Mouse (Mus musculus): Measurements from ENCODE around the gene Haghl. TPM values are rescaled to one million over a fixed set of nuclear protein-coding genes. Genes with fewer than 3 reads are reported as not detected.

Gene Haghl
- 149 and 169 TPM in 2 replicates for polyA plus RNA-seq (2015; fragmentation: Nextera tagmentation; extraction: Ambion mirVana)

- Histone ChIP-seq H3K4me2 (ENCODE audit: low read length) (peak within 1 kb of the TSS; percentile 87), H3K9ac (ENCODE audit: low read depth, low read length) (peak within 1 kb of the TSS; percentile 80), H3K27me3 (replicated peaks; ENCODE audit: control insufficient read depth, insufficient read depth, low read length) (no peaks in the 10 kb centered on the region), H3K36me3 (ENCODE audit: control insufficient read depth, insufficient read depth, low read length) (peaks cover 29% of the 10 kb centered on the region), H3K4me1 (ENCODE audit: control insufficient read depth, insufficient read depth, low read depth, low read length) (peaks cover 25% of the 10 kb centered on the region), H3K4me3 (ENCODE audit: low read length) (peak within 1 kb of the TSS; percentile 70), H3K9me3 (ENCODE audit: control insufficient read depth, low read length) (no peaks in the 10 kb centered on the region), H3K27ac (ENCODE audit: low read depth, low read length) (peak within 1 kb of the TSS; percentile 93)
- WGBS: 1% methylated on average over 23 of the region's 23 CpGs
- peak; percentile 86 for ATAC-seq
Measured at GRCm38 (mm10) chr17:25785281-25785745, at the start of gene Haghl. TSS of gene Haghl (minus strand) at chr17:25785673.

DNA sequence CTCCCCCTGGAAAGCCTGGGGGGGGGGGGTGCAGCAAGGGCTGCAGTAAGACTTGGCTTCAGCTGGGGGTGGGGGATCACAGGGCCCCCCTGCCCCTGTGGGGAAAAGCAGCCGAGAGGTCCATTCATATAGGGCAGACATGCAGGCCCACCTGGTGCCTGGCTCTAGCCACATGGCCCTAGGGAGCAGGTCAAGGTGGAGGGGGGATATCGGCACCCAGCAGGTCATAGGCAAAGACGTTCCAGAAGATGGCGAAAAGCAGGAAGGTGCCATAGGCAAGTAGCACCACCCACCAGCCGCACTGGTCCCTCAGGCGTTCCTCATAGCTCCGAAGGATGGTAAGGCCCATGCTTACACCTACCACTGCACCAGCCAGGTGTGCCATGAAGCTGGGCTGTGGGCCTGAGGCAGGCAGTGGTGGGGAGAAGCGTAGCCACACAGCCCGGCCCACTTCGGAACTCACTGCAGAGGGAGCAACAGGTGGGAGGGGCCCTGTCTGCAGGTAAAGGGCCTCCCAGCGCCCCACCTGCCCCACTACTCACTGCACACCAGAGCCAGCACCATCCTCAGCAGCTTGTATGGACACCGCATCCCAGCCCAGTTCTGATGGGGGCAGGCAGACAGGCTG is 49.2 kb upstream of the Haghl start:
- Histone ChIP-seq H3K27ac (ENCODE audit: low read depth, low read length) (no peak overlapping the region; the same call in 1 of the 2 replicates), H3K4me2 (ENCODE audit: low read length) (peak overlapping the region; percentile 78), H3K4me1 (ENCODE audit: control insufficient read depth, insufficient read depth, low read depth, low read length) (peaks cover 70% of the 10 kb centered on the region), H3K9me3 (ENCODE audit: control insufficient read depth, low read length) (no peaks in the 10 kb centered on the region), H3K36me3 (ENCODE audit: control insufficient read depth, insufficient read depth, low read length) (peaks cover 27% of the 10 kb centered on the region), H3K9ac (ENCODE audit: low read depth, low read length) (peak overlapping the region; percentile 77), H3K27me3 (replicated peaks; ENCODE audit: control insufficient read depth, insufficient read depth, low read length) (no peaks in the 10 kb centered on the region), H3K4me3 (ENCODE audit: low read length) (peak overlapping the region; percentile 74; the same call in 1 of the 2 replicates)
- 84% methylated on average over 12 of the region's 12 CpGs for whole genome bisulfite sequencing
- ATAC-seq: no peak

- H3K9me3 ChIP-seq (ENCODE audit: control insufficient read depth, low read length): no peaks in the 10 kb centered on the region
- H3K4me2 ChIP-seq (ENCODE audit: low read length): peak overlapping the region; percentile 78
- no peak for ATAC-seq
- peak overlapping the region; percentile 74 for H3K4me3 ChIP-seq (ENCODE audit: low read length)
- H3K27ac ChIP-seq (ENCODE audit: low read depth, low read length): peak overlapping the region; percentile 98
- 49% methylated on average over 6 of the region's 6 CpGs for WGBS
- H3K27me3 ChIP-seq (replicated peaks; ENCODE audit: control insufficient read depth, insufficient read depth, low read length): no peaks in the 10 kb centered on the region
- peak overlapping the region; percentile 77 for H3K9ac ChIP-seq (ENCODE audit: low read depth, low read length)
- peaks cover 74% of the 10 kb centered on the region for H3K4me1 ChIP-seq (ENCODE audit: control insufficient read depth, insufficient read depth, low read depth, low read length)
- H3K36me3 ChIP-seq (ENCODE audit: control insufficient read depth, insufficient read depth, low read length): peaks cover 21% of the 10 kb centered on the region
Measured at GRCm38 (mm10) chr17:25833961-25834594, 48.6 kb upstream of the Haghl start.

DNA sequence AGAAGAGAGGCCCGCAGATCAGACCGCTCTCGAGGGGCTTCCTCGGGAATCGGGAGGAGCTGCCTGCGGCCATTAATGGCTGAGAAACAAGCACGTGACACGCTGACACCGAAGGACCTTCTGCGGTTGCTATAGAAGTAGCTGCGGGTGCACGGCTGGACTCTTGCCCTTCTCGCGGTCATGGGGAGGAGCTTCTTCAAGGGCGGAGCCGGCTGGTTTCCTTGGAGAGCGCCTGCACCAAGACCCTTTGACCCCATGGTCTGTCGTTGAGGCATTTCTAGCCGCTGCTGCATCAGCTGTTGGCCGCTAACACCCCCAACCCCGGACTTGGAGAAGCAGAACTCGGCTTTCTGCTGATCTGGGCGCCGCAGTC is 47.8 kb upstream of the Haghl start, which contains the start of gene Stub1:
Gene Stub1, minus strand, starts transcription at position 114 of the 373 bp plus-strand sequence.
- under 1% methylated on average over 24 of the region's 24 CpGs for WGBS
- Histone ChIP-seq H3K36me3 (ENCODE audit: control insufficient read depth, insufficient read depth, low read length) (peaks cover 18% of the 10 kb centered on the region), H3K4me3 (ENCODE audit: low read length) (peak within 1 kb of the TSS; percentile 74), H3K27me3 (replicated peaks; ENCODE audit: control insufficient read depth, insufficient read depth, low read length) (no peaks in the 10 kb centered on the region), H3K4me1 (ENCODE audit: control insufficient read depth, insufficient read depth, low read depth, low read length) (peaks cover 77% of the 10 kb centered on the region), H3K4me2 (ENCODE audit: low read length) (peak within 1 kb of the TSS; percentile 78), H3K9ac (ENCODE audit: low read depth, low read length) (peak within 1 kb of the TSS; percentile 77), H3K9me3 (ENCODE audit: control insufficient read depth, low read length) (no peaks in the 10 kb centered on the region), H3K27ac (ENCODE audit: low read depth, low read length) (peak within 1 kb of the TSS; percentile 98)
- peak; percentile 63 for ATAC-seq

DNA sequence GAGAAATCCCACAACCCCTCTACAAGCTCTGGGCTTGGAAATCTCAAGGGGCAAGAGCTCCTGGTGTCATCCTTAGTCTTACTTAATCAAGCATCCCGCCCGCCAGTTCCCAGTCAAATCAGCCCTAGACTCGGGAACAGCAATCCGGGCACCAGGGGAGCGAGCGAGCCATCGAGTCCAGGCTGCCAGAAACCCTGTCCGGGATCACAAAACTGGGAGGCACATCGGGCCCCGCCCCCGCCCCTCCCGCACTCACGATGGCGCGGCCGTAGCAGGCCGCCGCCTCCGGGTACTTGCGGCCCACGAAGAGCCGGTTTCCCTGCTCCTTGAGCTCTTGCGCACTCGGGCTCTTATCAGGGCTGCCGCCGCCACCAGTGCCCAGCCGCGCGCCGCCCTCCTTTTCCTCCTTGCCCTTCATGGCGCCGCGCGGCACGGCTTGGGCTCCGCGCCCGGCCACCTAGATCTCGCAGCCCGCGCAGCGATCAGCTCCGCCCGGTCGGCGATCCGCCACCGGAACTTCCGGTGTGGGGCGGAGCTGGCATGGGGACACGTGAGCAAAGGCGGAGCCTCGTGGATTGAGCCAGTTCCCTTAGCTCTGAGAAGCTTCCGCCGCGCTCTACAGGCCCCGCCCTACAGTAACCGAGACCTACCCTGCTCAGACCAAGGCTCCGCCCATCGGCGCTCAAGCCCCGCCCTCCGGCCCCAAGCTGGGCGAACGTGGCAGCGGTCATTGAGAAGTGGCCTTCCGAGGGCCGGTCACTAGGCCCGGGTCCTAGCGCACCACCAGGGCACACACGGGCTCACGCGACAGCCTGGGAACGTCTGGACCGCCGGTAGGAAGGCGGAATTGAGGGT is 47.2 kb upstream of the Haghl start:
- Histone ChIP-seq H3K4me2 (ENCODE audit: low read length) (peak overlapping the region; percentile 78), H3K9me3 (ENCODE audit: control insufficient read depth, low read length) (no peaks in the 10 kb centered on the region), H3K9ac (ENCODE audit: low read depth, low read length) (peak overlapping the region; percentile 77), H3K36me3 (ENCODE audit: control insufficient read depth, insufficient read depth, low read length) (peaks cover 18% of the 10 kb centered on the region), H3K4me1 (ENCODE audit: control insufficient read depth, insufficient read depth, low read depth, low read length) (peaks cover 75% of the 10 kb centered on the region), H3K27me3 (replicated peaks; ENCODE audit: control insufficient read depth, insufficient read depth, low read length) (no peaks in the 10 kb centered on the region), H3K27ac (ENCODE audit: low read depth, low read length) (peak overlapping the region; percentile 98), H3K4me3 (ENCODE audit: low read length) (peak overlapping the region; percentile 74)
- under 1% methylated on average over 75 of the region's 77 CpGs for WGBS
- peak; percentile 90 for ATAC-seq

GRCm38 (mm10) chr17:25831451-25832281 is 46.2 kb upstream of the Haghl start:
- H3K4me3 ChIP-seq (ENCODE audit: low read length): peak overlapping the region; percentile 74
- peaks cover 71% of the 10 kb centered on the region for H3K4me1 ChIP-seq (ENCODE audit: control insufficient read depth, insufficient read depth, low read depth, low read length)
- ATAC-seq: no peak
- WGBS: 55% methylated on average over 21 of the region's 21 CpGs
- peak overlapping the region; percentile 76 for H3K9ac ChIP-seq (ENCODE audit: low read depth, low read length)
- H3K36me3 ChIP-seq (ENCODE audit: control insufficient read depth, insufficient read depth, low read length): peaks cover 22% of the 10 kb centered on the region
- peak overlapping the region; percentile 98 for H3K27ac ChIP-seq (ENCODE audit: low read depth, low read length)
- H3K27me3 ChIP-seq (replicated peaks; ENCODE audit: control insufficient read depth, insufficient read depth, low read length): no peaks in the 10 kb centered on the region
- no peaks in the 10 kb centered on the region for H3K9me3 ChIP-seq (ENCODE audit: control insufficient read depth, low read length)
- peak overlapping the region; percentile 78 for H3K4me2 ChIP-seq (ENCODE audit: low read length)

DNA sequence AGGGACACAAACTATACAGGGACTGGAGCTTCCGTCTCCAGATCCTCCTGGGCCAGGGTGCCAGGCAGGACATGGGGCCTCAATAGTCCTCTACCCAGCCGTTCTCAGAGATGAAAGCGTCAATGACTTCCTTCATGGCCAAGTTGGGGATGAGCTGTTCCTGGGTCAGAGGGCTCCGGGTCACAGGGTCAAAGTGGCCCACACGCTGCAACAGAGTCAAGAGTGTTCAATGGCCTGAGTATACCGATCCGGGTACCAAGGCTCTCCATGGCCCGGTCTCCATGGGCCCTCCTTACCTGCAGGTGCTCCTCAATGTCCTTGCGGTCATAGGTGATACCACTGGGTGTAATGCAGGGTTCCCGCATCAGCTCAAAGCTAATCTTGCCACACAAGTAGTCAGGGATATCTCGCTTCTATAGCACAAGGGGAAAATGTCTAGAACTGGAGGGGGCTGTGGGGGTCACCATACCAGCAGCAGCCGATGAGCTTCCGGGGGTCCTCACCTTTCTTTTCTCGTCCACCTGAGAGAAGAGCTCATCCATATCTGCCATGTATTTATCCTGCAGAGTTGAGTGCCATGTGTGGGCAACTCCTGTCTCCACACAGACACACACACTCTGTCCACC is 45.4 kb upstream of the Haghl start:
- 85% methylated on average over 14 of the region's 14 CpGs for WGBS
- peak overlapping the region; percentile 74; the same call in 1 of the 2 replicates for H3K4me3 ChIP-seq (ENCODE audit: low read length)
- no peaks in the 10 kb centered on the region for H3K9me3 ChIP-seq (ENCODE audit: control insufficient read depth, low read length)
- H3K4me2 ChIP-seq (ENCODE audit: low read length): peak overlapping the region; percentile 78
- H3K27me3 ChIP-seq (replicated peaks; ENCODE audit: control insufficient read depth, insufficient read depth, low read length): no peaks in the 10 kb centered on the region
- no peak overlapping the region for H3K27ac ChIP-seq (ENCODE audit: low read depth, low read length)
- no peak for ATAC-seq
- H3K36me3 ChIP-seq (ENCODE audit: control insufficient read depth, insufficient read depth, low read length): peaks cover 24% of the 10 kb centered on the region
- H3K4me1 ChIP-seq (ENCODE audit: control insufficient read depth, insufficient read depth, low read depth, low read length): peaks cover 67% of the 10 kb centered on the region
- no peak overlapping the region for H3K9ac ChIP-seq (ENCODE audit: low read depth, low read length)

- Histone ChIP-seq H3K4me1 (ENCODE audit: control insufficient read depth, insufficient read depth, low read depth, low read length) (peaks cover 63% of the 10 kb centered on the region), H3K4me3 (ENCODE audit: low read length) (peak overlapping the region; percentile 63), H3K27ac (ENCODE audit: low read depth, low read length) (no peak overlapping the region), H3K27me3 (replicated peaks; ENCODE audit: control insufficient read depth, insufficient read depth, low read length) (no peaks in the 10 kb centered on the region), H3K4me2 (ENCODE audit: low read length) (peak overlapping the region; percentile 69), H3K9me3 (ENCODE audit: control insufficient read depth, low read length) (no peaks in the 10 kb centered on the region), H3K36me3 (ENCODE audit: control insufficient read depth, insufficient read depth, low read length) (peaks cover 21% of the 10 kb centered on the region), H3K9ac (ENCODE audit: low read depth, low read length) (no peak overlapping the region)
- no peak for ATAC-seq
- 80% methylated on average over 4 of the region's 4 CpGs for WGBS
Measured at GRCm38 (mm10) chr17:25830200-25830753, 44.8 kb upstream of the Haghl start.
